Mouse (Mus musculus) MN1 (cell line): Measurements from ENCODE around the gene Dguok.

Experiments
- DNase-seq: peaks from one replicate; pipeline ENCODE4 v3.0.0-alpha.2; 2016; ENCODE audit warnings: low spot score

Gene Dguok

DNA sequence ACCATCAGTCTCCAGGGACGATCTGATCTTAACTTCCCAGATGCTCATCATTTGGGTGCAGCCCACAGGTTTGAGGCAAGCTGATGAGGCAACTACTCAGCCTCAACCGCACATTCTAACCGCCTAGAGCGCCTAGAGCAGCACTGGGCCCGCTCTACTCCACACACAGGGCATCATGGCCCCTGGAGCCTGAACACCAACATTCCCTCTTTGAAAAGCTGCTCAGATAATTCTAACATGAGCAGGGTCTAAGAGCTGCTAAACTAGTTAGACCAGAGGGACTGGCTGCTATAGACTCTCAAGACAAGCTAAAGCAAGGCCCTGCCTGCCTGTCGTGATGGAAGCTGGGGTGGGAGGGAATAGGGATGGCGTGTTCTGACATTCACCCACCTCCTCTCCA is 73.8 kb downstream of the Dguok start:
- no peak for DNase-seq
